Mouse (Mus musculus) stomach, postnatal 0 days (tissue): ENCODE results near the gene Snx29. TPM values are rescaled to one million over a fixed set of nuclear protein-coding genes. Genes with fewer than 3 reads are reported as not detected.
A peak's percentile ranks its signal among the peaks of the same experiment; 100 is the strongest.

ENCODE experiments used
- ATAC-seq: fragments of 200-750 bp; cut with Nextera tagmentation; 2 replicates; pipeline ENCODE4 v1.8.0; 2017; ENCODE audit not compliant: low FRiP score, low TSS enrichment
- DNase-seq: peaks from one replicate; pipeline ENCODE4 v3.0.0-alpha.2; 2016; ENCODE audit warnings: low spot score
- H3K27ac ChIP-seq: fragments of 300-500 bp; sonication (generic); replicated peaks from 2 replicates; pipeline ENCODE4 v1.5.1; 2014; ENCODE audit warnings: mild to moderate bottlenecking, control low read depth
- H3K27me3 ChIP-seq: fragments of 300-500 bp; sonication (generic); 2 replicates; pipeline ENCODE4 v1.6.1; 2014; ENCODE audit warnings: low read length; ENCODE audit not compliant: control insufficient read depth, insufficient read depth
- H3K36me3 ChIP-seq: fragments of 300-500 bp; sonication (generic); 2 replicates; pipeline ENCODE4 v1.6.1; 2014; ENCODE audit warnings: low read length, mixed read lengths; ENCODE audit not compliant: control insufficient read depth, insufficient read depth
- H3K4me1 ChIP-seq: fragments of 300-500 bp; sonication (generic); replicated peaks from 2 replicates; pipeline ENCODE4 v1.6.1; 2014; ENCODE audit warnings: antibody characterized with exemption; ENCODE audit not compliant: control insufficient read depth, insufficient read depth
- H3K4me2 ChIP-seq: fragments of 300-500 bp; sonication (generic); replicated peaks from 2 replicates; pipeline ENCODE4 v1.6.1; 2014; ENCODE audit warnings: low read depth, mild to moderate bottlenecking, control low read depth, moderate library complexity
- H3K4me3 ChIP-seq: fragments of 300-500 bp; sonication (generic); 2 replicates; pipeline ENCODE4 v1.5.1; 2014; ENCODE audit warnings: low read depth, low read length, control low read depth
- H3K9ac ChIP-seq: fragments of 300-500 bp; sonication (generic); 2 replicates; pipeline ENCODE4 v1.6.1; 2014; ENCODE audit warnings: mild to moderate bottlenecking, low read length, control low read depth, mixed read lengths
- H3K9me3 ChIP-seq: fragments of 300-500 bp; sonication (generic); 2 replicates; pipeline ENCODE4 v1.6.1; 2016; ENCODE audit warnings: low read length; ENCODE audit not compliant: control insufficient read depth
- CTCF ChIP-seq: IDR thresholded peaks from 2 replicates; pipeline ENCODE4 v1.5.1; 2016; ENCODE audit warnings: antibody characterized with exemption, low read depth, mild to moderate bottlenecking, moderate library complexity
- EP300 ChIP-seq: optimal IDR thresholded peaks from 2 replicates; pipeline ENCODE3; 2016; ENCODE audit warnings: antibody characterized with exemption
- WGBS: fragments of 180-500 bp; shearing (Covaris S2); extraction: QIAGEN DNeasy Blood & Tissue Kit; methylation state at CpG from one replicate; pipeline ENCODE4 v1.1.7; 2014; 5-methylcytosine and 5-hydroxymethylcytosine counted together
- polyA plus RNA-seq: library from polyadenylated mRNA; unstranded; fragments of >200 nt; fragmentation: Nextera tagmentation; extraction: Ambion mirVana; gene quantifications from 2 replicates; pipeline ENCODE4 v1.2.1, GENCODE M21; 2015

The Snx29 gene
- polyA plus RNA-seq, 1 experiment from 2014 or later, result 4.8 TPM

DNA sequence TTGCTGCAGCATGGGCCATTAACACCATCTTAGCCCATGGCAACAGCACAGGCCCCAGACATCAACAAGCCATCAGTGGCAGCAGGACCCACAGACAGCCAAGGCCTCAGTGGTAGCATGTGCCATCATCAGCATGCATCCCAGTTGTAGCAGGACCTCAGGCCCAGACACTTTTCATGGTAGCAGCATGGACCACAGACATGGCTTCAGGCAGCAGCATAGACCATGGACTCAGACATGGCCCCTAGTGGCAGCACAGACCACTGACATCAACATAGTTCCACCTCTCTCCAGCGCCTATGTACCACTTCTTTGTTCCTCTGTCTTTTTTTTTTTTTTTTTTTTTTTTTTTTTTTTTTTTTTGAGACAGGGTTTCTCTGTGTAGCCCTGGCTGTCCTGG is 299.0 kb downstream of the Snx29 start:
- H3K9ac ChIP-seq, result no peak overlapping the region
- 88% methylated on average over 1 of the region's 1 CpGs for WGBS
- no peak overlapping the region for H3K4me3 ChIP-seq
- no peak for DNase-seq
- no peaks in the 10 kb centered on the region for H3K27me3 ChIP-seq
- H3K27ac ChIP-seq, result no peak overlapping the region
- H3K9me3 ChIP-seq, result no peaks in the 10 kb centered on the region
- ATAC-seq, result no peak
- H3K36me3 ChIP-seq, result no peaks in the 10 kb centered on the region
- peak; percentile 22; the same call in 1 of the 2 replicates for TF ChIP-seq CTCF
- TF ChIP-seq EP300, result no peak
- H3K4me2 ChIP-seq, result no peak overlapping the region
- no peaks in the 10 kb centered on the region for H3K4me1 ChIP-seq

DNA sequence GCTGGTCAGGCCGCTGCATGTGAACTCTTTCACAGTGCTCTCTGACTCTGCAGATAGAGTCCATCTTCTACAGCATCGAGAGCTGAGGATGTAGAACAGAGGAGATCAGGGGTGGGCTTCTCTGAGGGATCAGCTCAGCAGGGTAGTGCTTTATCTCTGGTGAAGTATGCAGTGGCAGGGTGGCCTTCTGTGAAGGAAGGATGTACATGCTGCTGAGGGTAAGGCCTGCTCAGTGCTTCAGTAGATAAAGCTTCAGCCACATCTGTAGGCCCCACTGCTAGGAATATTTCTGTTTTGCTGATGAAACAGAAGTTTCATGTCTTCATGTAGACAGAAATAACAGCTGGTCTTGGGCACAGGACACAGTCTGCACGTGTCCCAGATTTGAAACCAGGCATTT is 300.3 kb downstream of the Snx29 start:
- H3K9me3 ChIP-seq, result no peaks in the 10 kb centered on the region
- no peak overlapping the region for H3K9ac ChIP-seq
- no peak for ATAC-seq
- H3K4me3 ChIP-seq, result no peak overlapping the region
- DNase-seq, result no peak
- H3K4me1 ChIP-seq, result no peaks in the 10 kb centered on the region
- no peak overlapping the region for H3K27ac ChIP-seq
- H3K36me3 ChIP-seq, result no peaks in the 10 kb centered on the region
- H3K27me3 ChIP-seq, result no peaks in the 10 kb centered on the region
- TF ChIP-seq EP300, result no peak
- no peak for TF ChIP-seq CTCF
- 70% methylated on average over 3 of the region's 3 CpGs for WGBS
- H3K4me2 ChIP-seq, result no peak overlapping the region

DNA sequence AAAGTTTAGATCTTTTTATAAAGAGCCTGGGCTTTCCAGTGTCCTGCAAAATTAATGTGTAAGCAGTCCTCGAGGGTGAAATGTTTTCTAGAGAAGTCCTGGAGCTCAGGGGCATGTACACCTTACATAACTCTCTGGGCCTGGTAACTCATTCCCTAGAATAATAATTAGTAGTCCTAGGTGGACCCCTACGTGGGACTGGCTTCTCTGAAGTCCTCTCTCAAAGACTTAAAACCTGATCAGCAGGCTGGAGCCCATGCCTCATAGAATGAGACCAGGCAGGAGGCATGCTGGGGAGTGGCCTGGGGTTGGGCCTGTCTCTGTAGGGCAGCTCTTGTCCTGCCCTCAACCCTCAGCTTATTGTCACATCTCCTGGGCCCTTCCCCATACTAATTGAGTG is 301.4 kb downstream of the Snx29 start:
- H3K36me3 ChIP-seq, result no peaks in the 10 kb centered on the region
- no peak overlapping the region for H3K4me2 ChIP-seq
- no peak overlapping the region for H3K4me3 ChIP-seq
- H3K9me3 ChIP-seq, result no peaks in the 10 kb centered on the region
- ATAC-seq (no peak), DNase-seq (no peak)
- H3K4me1 ChIP-seq, result no peaks in the 10 kb centered on the region
- TF ChIP-seq EP300 (no peak), CTCF (no peak)
- no peak overlapping the region for H3K27ac ChIP-seq
- H3K9ac ChIP-seq, result no peak overlapping the region
- no peaks in the 10 kb centered on the region for H3K27me3 ChIP-seq
- 47% methylated on average over 2 of the region's 2 CpGs for WGBS

DNA sequence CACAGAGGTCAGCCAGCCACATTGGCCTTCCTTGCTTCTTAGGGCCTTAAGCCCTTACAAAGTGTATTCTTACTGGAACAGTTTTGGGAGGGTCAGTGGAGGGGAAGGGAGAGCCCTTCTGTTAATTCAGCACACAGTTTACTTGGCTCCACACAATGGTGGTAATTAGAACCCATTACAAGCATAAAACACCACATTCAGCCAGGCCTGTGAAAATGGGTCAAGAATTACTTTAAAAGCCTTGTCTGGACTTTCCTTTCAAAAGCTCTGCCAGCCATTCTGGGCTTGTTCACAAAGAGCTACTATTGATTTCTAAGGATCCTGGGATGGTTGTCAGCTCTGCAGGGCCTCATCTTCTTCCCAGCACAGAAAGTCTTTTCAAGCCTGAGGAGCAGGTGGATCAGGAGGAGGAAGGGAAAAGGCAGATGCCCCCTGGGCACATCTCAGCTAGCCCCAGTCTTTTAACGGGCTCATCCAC is 303.3 kb downstream of the Snx29 start:
- Histone ChIP-seq H3K4me2 (no peak overlapping the region), H3K27ac (no peak overlapping the region), H3K4me3 (no peak overlapping the region), H3K9ac (no peak overlapping the region), H3K36me3 (no peaks in the 10 kb centered on the region), H3K9me3 (no peaks in the 10 kb centered on the region), H3K4me1 (no peaks in the 10 kb centered on the region), H3K27me3 (no peaks in the 10 kb centered on the region)
- 91% methylated on average over 1 of the region's 1 CpGs for WGBS
- no peak for ATAC-seq
- no peak for TF ChIP-seq EP300
- no peak for TF ChIP-seq CTCF
- no peak for DNase-seq

DNA sequence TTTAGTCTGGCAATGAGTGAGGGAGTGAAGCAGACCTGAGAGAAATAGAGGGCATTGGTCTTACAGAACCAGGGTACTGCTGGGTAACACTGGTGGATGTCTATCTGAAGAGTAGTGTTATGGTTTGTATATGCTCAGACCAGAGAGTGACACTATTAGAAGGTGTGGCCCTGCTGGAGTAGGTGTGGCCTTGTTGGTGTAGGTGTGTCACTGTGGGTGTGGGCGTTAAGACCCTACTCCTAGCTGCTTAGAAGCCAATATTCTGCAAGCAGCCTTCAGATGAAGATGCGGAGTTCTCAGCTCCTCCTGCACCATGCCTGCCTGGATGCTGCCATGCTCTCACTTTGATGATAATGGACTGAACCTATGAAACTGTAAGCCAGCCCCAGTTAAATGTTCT is 303.9 kb downstream of the Snx29 start:
- Histone ChIP-seq H3K27ac (no peak overlapping the region), H3K4me1 (no peaks in the 10 kb centered on the region), H3K36me3 (no peaks in the 10 kb centered on the region), H3K9me3 (no peaks in the 10 kb centered on the region), H3K4me3 (no peak overlapping the region), H3K4me2 (no peak overlapping the region), H3K9ac (no peak overlapping the region), H3K27me3 (no peaks in the 10 kb centered on the region)
- ATAC-seq (no peak), DNase-seq (no peak)
- 76% methylated on average over 2 of the region's 2 CpGs for WGBS
- TF ChIP-seq CTCF, result no peak
- TF ChIP-seq EP300, result no peak

DNA sequence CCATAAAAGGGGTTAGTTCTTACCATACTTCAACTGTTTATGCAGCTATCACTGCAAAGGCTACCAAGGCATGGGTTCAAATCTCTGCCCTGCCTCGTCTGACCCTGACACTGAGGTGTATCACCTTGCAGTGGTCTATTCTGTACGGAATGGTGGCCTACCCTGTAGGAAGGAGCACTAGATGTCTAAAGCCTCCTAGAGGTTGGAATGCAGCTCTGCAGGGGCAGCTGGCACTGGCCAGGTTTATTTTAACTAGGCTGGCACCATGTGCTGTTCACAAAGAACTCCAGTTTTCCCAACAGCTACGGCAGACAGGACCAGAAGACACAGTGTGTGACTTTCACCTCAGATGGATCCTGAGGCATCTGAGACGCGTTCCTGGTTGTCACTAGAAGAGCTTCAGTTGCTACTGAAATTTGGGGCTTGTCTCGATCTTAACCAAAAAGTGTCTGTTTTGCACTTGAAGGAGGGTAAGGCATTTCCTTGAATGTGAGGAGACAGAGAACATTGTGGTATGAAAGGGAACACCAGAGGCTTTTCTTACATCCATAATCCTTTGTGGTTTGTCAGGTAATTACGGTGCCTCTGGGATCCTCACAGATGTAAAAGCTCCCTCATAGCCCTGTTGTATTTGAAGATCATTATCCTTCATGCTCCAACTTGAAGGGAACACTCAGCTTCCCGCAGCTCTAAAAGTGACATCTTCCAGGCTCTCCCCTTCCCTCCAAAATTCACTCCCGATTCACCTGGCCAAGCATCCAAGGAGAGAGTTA is 305.3 kb downstream of the Snx29 start:
- ATAC-seq (no peak), DNase-seq (peak; percentile 21)
- Histone ChIP-seq H3K27me3 (no peaks in the 10 kb centered on the region), H3K9ac (no peak overlapping the region), H3K27ac (no peak overlapping the region), H3K4me2 (no peak overlapping the region), H3K9me3 (no peaks in the 10 kb centered on the region), H3K36me3 (no peaks in the 10 kb centered on the region), H3K4me1 (no peaks in the 10 kb centered on the region), H3K4me3 (no peak overlapping the region)
- TF ChIP-seq CTCF, result peak; percentile 60
- TF ChIP-seq EP300, result no peak
- WGBS, result 77% methylated on average over 9 of the region's 9 CpGs
